In genomic region chr6:137754857-137755232, GRCm38 (mm10) we compare ENCODE assay signal across 9 mouse cellular contexts. TPM values are rescaled to one million over a fixed set of nuclear protein-coding genes. Genes with fewer than 3 reads are reported as not detected.
DNase-seq lines count a peak whose midpoint lies in the region; ATAC-seq and TF ChIP-seq lines count a peak whose summit lies in the region.
"Had no signal": no experiment of that assay in that cellular context is flagged by ENCODE, and none has a peak within 500 bp of the region (broad histone marks: within the 10 kb centered on the region; RNA-seq: fewer than 3 reads in every experiment).

No protein-coding gene starts in this region.

- no peak for DNase-seq in kidney, adult 2 months
- no peak for DNase-seq in kidney, postnatal 25 days
- DNase-seq in right cerebral cortex, postnatal 10 days (ENCODE audit: low spot score in 2 of 2): no peak
- DNase-seq in gastrocnemius, postnatal 10 days: no peak
- DNase-seq in urinary bladder, adult 18-20 months (ENCODE audit: low spot score in 2 of 2): no peak

- TF ChIP-seq CTCF in kidney, adult 2 months (conservative IDR thresholded peaks at IDR 0.05; ENCODE audit: insufficient read depth, insufficient read length, low read depth, low read length): no peak
- TF ChIP-seq CTCF in bone marrow, adult 2 months (IDR thresholded peaks at IDR 0.05; ENCODE audit: control insufficient read depth, insufficient read depth, low read length): no peak

- no peaks in the 10 kb centered on the region for H3K36me3 ChIP-seq in kidney, adult 2 months (ENCODE audit: control insufficient read depth, insufficient read depth, low read length)
- H3K36me3 ChIP-seq in hindbrain, embryonic 12.5 days: peaks cover 15% of the 10 kb centered on the region
- H3K36me3 ChIP-seq in midbrain, embryonic 12.5 days: peaks cover 19% of the 10 kb centered on the region

- no peak for TF ChIP-seq POLR2A in kidney, adult 2 months (IDR thresholded peaks at IDR 0.05; ENCODE audit: low read depth, low read length)
- TF ChIP-seq POLR2A in bone marrow, adult 2 months (IDR thresholded peaks at IDR 0.05; ENCODE audit: borderline replicate concordance, control insufficient read depth, low read depth, low read length): no peak

- peak overlapping the region; percentile 64 for H3K9ac ChIP-seq in hindbrain, embryonic 12.5 days
- H3K9ac ChIP-seq in midbrain, embryonic 12.5 days (replicated peaks): peak overlapping the region; percentile 57

- H3K27ac ChIP-seq in kidney, adult 2 months (ENCODE audit: insufficient read depth, low read depth, low read length): peak overlapping the region; percentile 87
- peak overlapping the region; percentile 38; the same call in 1 of the 2 replicates for H3K27ac ChIP-seq in bone marrow, adult 2 months (ENCODE audit: control insufficient read depth, insufficient read depth, low read depth, low read length, poor library complexity)
- no peak overlapping the region for H3K27ac ChIP-seq in hindbrain, embryonic 12.5 days
- 0 out of 2 replicates have a peak overlapping the region, but pooled peaks have one; percentile 1 for H3K27ac ChIP-seq in midbrain, embryonic 12.5 days (replicated peaks)

- peaks cover 31% of the 10 kb centered on the region for H3K4me1 ChIP-seq in kidney, adult 2 months (ENCODE audit: control insufficient read depth, insufficient read depth, low read length)
- H3K4me1 ChIP-seq in bone marrow, adult 2 months (ENCODE audit: control insufficient read depth, insufficient read depth, low read length): no peaks in the 10 kb centered on the region
- H3K4me1 ChIP-seq in hindbrain, embryonic 12.5 days: peaks cover 11% of the 10 kb centered on the region; the same call in 1 of the 2 replicates
- H3K4me1 ChIP-seq in midbrain, embryonic 12.5 days: peaks cover 14% of the 10 kb centered on the region; the same call in 1 of the 2 replicates

- H3K4me2 ChIP-seq in hindbrain, embryonic 12.5 days (replicated peaks): peak overlapping the region; percentile 74
- peak overlapping the region; percentile 72 for H3K4me2 ChIP-seq in midbrain, embryonic 12.5 days (replicated peaks)

- H3K4me3 ChIP-seq in kidney, adult 2 months (ENCODE audit: insufficient read depth, low read depth, low read length): peak overlapping the region; percentile 89
- H3K4me3 ChIP-seq in bone marrow, adult 2 months (replicated peaks; ENCODE audit: control insufficient read depth, low read depth, low read length): peak overlapping the region; percentile 77
- H3K4me3 ChIP-seq in hindbrain, embryonic 12.5 days: peak overlapping the region; percentile 68
- peak overlapping the region; percentile 67 for H3K4me3 ChIP-seq in midbrain, embryonic 12.5 days

- no peak for ATAC-seq in hindbrain, embryonic 12.5 days (ENCODE audit: low FRiP score)
- no peak for ATAC-seq in midbrain, embryonic 12.5 days (ENCODE audit: low FRiP score, low read depth)

- H3K27me3 ChIP-seq in kidney, adult 2 months (replicated peaks; ENCODE audit: control insufficient read depth, insufficient read depth, low read length): no peaks in the 10 kb centered on the region
- no peaks in the 10 kb centered on the region for H3K27me3 ChIP-seq in hindbrain, embryonic 12.5 days
- no peaks in the 10 kb centered on the region for H3K27me3 ChIP-seq in midbrain, embryonic 12.5 days
- H3K27me3 ChIP-seq: Patski had no signal

- WGBS in kidney, adult 2 months: 1% methylated on average over 8 of the region's 8 CpGs
- 1% methylated on average over 8 of the region's 8 CpGs for WGBS in bone marrow, adult 2 months
- 4% methylated on average over 8 of the region's 8 CpGs for WGBS in hindbrain, embryonic 12.5 days
- 7% methylated on average over 8 of the region's 8 CpGs for WGBS in midbrain, embryonic 12.5 days

- no peaks in the 10 kb centered on the region for H3K9me3 ChIP-seq in hindbrain, embryonic 12.5 days (replicated peaks)
- H3K9me3 ChIP-seq in midbrain, embryonic 12.5 days: no peaks in the 10 kb centered on the region

RNA-seq across cellular contexts. Expression of gene Dera, which starts 0.5 kb away (rescaled TPM):
- 36.0 and 38.2 TPM in 2 replicates for polyA plus RNA-seq in kidney, adult 2 months (2012; rRNA removed)
- polyA plus RNA-seq in bone marrow, adult 2 months (2011; ENCODE audit: insufficient read depth, insufficient read length, low replicate concordance, missing spikeins): 16.1 and 16.6 TPM in 2 replicates
- polyA plus RNA-seq in hindbrain, embryonic 12.5 days (2016; fragmentation: Nextera tagmentation; extraction: Ambion mirVana): 39.6 and 39.9 TPM in 2 replicates
- 38.7 and 40.4 TPM in 2 replicates for polyA plus RNA-seq in midbrain, embryonic 12.5 days (2016; fragmentation: Nextera tagmentation; extraction: Ambion mirVana)
- 10 to 100 TPM; 12.7 to 14.5 TPM for total RNA-seq in gastrocnemius, postnatal 10 days (2021)

RNA-seq across cellular contexts. Expression of gene Strap, which starts 20.0 kb away (rescaled TPM):
- polyA plus RNA-seq in kidney, adult 2 months (2012; rRNA removed): 29.7 and 31.1 TPM in 2 replicates
- polyA plus RNA-seq in bone marrow, adult 2 months (2011; ENCODE audit: insufficient read depth, insufficient read length, low replicate concordance, missing spikeins): 36.8 and 43.6 TPM in 2 replicates
- polyA plus RNA-seq in hindbrain, embryonic 12.5 days (2016; fragmentation: Nextera tagmentation; extraction: Ambion mirVana): 191 and 198 TPM in 2 replicates
- 203 and 210 TPM in 2 replicates for polyA plus RNA-seq in midbrain, embryonic 12.5 days (2016; fragmentation: Nextera tagmentation; extraction: Ambion mirVana)
- 10 to 100 TPM; 91.5 to 92.5 TPM for total RNA-seq in gastrocnemius, postnatal 10 days (2021)
